Mouse (Mus musculus) E14TG2a.4 (cell line): ENCODE data around the gene St6gal2.

Experiments
- H3K27me3 ChIP-seq: 2 replicates; pipeline ENCODE4 v1.6.1; 2014; ENCODE audit warnings: low read length, control low read depth; ENCODE audit not compliant: insufficient read depth
- H3K36me3 ChIP-seq: 2 replicates; pipeline ENCODE4 v1.6.1; 2014; ENCODE audit warnings: low read length, control low read depth; ENCODE audit not compliant: insufficient read depth
- H3K4me1 ChIP-seq: replicated peaks from 2 replicates; pipeline ENCODE4 v1.6.1; 2014; ENCODE audit warnings: low read depth, low read length, control low read depth
- H3K4me3 ChIP-seq: replicated peaks from 2 replicates; pipeline ENCODE4 v1.5.1; 2014; ENCODE audit warnings: mild to moderate bottlenecking, low read length
- H3K9me3 ChIP-seq: 2 replicates; pipeline ENCODE4 v1.6.1; 2014; ENCODE audit warnings: low read length, control low read depth
- CTCF ChIP-seq: conservative IDR thresholded peaks from 2 replicates; pipeline ENCODE4 v1.5.1; 2014; ENCODE audit warnings: low read length
- NANOG ChIP-seq: IDR thresholded peaks from 2 replicates; pipeline ENCODE4 v1.6.1; 2014; ENCODE audit warnings: borderline replicate concordance, low read length, mixed read lengths
- POU5F1 ChIP-seq: IDR thresholded peaks from 2 replicates; pipeline ENCODE4 v1.6.1; 2014; ENCODE audit warnings: low read length, borderline replicate concordance

Gene St6gal2

DNA sequence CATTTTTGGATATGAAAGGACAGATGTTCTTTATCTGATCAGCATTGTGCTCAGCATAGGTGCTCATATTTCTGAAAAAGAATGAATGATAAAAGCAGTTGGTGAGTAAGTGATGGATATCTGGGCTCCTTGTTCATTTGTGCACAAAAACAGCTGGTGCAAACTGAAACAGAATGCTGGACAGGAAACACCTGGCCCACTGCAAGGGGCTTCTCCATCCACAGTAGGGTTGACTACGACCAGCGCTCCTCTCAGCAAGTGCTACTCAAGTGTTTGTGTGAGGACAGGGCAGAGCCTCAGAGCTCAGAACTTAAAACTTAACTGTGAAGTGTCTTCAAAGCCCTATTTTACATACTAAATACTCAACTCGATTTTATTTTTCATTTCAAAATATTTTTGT is 22.4 kb downstream of the St6gal2 start:
- H3K4me1 ChIP-seq: no peaks in the 10 kb centered on the region
- no peaks in the 10 kb centered on the region for H3K36me3 ChIP-seq
- H3K9me3 ChIP-seq: no peaks in the 10 kb centered on the region
- H3K4me3 ChIP-seq: no peak overlapping the region
- TF ChIP-seq CTCF: no peak
- no peak for TF ChIP-seq NANOG
- TF ChIP-seq POU5F1: no peak
- no peaks in the 10 kb centered on the region for H3K27me3 ChIP-seq

DNA sequence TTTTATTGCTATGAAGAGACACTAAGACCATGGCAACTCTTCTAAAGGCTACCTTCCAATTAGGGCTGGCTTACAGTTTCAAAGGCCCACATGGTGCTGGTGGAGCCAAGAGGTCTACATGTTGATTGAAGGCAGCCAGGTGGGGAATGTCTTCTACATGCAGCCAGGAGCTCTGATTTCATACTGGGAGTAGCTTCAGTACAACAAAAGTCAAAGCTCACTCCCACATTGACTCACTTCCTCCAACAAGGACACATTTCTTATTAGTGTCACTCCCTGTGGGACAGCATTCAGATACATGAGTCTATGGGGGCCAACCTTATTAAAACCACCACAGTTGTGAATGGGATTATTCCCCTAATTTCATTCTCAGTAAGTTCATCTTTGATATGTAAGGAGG is 23.8 kb downstream of the St6gal2 start:
- H3K36me3 ChIP-seq: no peaks in the 10 kb centered on the region
- H3K4me1 ChIP-seq: no peaks in the 10 kb centered on the region
- TF ChIP-seq CTCF (no peak), POU5F1 (no peak), NANOG (no peak)
- H3K4me3 ChIP-seq: no peak overlapping the region
- H3K27me3 ChIP-seq: no peaks in the 10 kb centered on the region
- H3K9me3 ChIP-seq: no peaks in the 10 kb centered on the region

DNA sequence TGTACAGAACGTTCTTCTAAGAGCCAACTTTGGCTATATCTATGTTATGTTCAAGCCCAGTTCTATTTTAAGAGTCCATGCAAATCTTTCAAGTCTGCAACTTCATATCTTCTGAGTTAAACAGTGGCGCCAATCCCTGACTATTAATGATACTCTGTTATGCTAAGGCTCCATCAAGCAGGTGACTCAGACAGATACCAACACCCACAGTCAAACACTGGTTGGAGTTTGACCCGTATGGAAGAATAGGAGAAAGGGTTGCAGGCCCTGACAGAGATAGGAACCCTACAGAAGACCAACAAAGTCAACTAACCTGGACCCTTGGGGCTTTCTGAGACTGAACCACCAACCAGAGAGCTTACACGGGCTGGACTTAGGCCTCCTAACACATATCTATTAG is 30.8 kb downstream of the St6gal2 start:
- no peak overlapping the region for H3K4me3 ChIP-seq
- no peaks in the 10 kb centered on the region for H3K4me1 ChIP-seq
- no peaks in the 10 kb centered on the region; the same call in 1 of the 2 replicates for H3K9me3 ChIP-seq
- no peak for TF ChIP-seq NANOG
- no peak for TF ChIP-seq POU5F1
- no peak for TF ChIP-seq CTCF
- H3K36me3 ChIP-seq: no peaks in the 10 kb centered on the region
- H3K27me3 ChIP-seq: no peaks in the 10 kb centered on the region

DNA sequence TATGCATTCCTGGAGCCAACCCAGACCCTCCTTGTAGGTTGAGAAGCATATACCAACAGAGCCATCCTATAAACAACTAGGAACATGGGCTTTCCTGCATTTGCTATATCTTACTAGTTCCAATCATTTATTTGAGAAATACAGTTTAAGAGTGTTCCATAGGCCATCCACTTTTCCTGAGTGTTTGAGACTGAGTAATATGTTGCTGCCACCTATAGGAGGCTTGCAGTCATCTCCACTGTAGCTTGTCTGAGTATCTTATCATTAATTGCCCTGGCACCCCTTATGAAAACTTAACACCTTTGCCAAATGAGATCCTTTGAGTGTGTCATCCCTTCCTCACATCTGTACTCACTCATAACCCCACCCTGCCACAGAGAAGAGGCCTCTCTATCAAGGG is 32.2 kb downstream of the St6gal2 start:
- no peaks in the 10 kb centered on the region; the same call in 1 of the 2 replicates for H3K9me3 ChIP-seq
- peaks cover 7% of the 10 kb centered on the region for H3K4me1 ChIP-seq
- TF ChIP-seq POU5F1: no peak
- peak; percentile 35 for TF ChIP-seq CTCF
- H3K4me3 ChIP-seq: no peak overlapping the region
- no peaks in the 10 kb centered on the region for H3K36me3 ChIP-seq
- H3K27me3 ChIP-seq: peaks cover 13% of the 10 kb centered on the region

DNA sequence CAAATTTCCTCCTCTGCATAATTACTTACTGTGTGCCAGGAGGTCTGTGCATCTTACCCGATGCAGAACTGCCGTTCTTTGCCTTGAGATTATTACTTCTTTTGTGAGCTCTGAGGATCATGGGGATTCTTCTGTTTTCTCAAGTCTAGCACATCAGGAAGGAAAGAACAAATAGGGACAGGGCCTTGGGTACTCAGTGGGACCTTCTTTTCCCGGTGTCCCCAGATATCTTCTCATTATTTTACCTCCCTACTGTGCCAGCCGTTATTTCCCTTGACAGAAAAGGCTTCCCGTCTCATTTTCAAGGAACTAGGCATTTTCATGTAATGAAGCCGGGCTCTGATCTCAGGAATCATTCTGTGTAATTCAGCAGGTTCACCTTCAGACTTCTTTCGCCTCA is 34.2 kb downstream of the St6gal2 start:
- H3K27me3 ChIP-seq: peaks cover 24% of the 10 kb centered on the region
- no peaks in the 10 kb centered on the region; the same call in 1 of the 2 replicates for H3K9me3 ChIP-seq
- TF ChIP-seq POU5F1 (no peak), NANOG (no peak), CTCF (no peak)
- H3K4me1 ChIP-seq: peaks cover 8% of the 10 kb centered on the region
- no peaks in the 10 kb centered on the region for H3K36me3 ChIP-seq
- H3K4me3 ChIP-seq: no peak overlapping the region

DNA sequence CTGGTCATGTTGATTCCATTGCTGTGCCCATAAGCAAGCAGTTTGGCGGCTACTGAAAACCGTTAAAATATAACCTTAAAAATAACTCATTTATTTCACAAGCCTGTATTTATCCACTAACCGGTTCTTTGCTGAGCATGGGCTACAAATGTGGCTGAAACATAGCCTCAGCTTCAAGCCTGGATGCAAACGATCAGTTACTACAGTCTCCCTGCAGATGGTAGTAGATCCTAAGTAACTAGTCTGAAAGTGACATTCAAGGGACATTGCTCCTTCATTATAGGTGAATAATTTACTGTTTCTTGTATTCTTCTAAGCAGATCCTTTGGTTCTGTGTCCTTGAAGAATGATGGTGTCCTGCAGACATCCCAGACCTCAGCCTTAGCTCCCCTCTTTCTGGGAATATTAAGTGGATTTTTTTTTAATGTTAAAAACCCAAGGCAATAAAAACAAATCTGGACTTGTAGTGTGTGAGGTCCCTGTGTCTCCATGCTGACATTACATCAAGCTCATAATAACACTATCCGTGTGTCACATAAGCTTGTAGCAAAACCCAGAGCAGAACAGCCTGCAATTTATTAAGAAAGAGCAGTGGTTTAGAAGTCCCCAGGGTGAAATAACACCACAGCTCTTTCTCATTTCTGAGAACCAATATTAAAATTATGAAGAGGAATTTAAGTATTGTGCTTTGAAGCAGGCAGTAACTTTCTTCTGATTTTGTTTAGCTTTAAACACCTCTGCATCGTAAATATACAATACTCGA is 39.1 kb downstream of the St6gal2 start:
- Histone ChIP-seq H3K36me3 (no peaks in the 10 kb centered on the region), H3K4me1 (peaks cover 8% of the 10 kb centered on the region), H3K27me3 (peaks cover 24% of the 10 kb centered on the region), H3K4me3 (no peak overlapping the region), H3K9me3 (no peaks in the 10 kb centered on the region)
- TF ChIP-seq POU5F1: no peak
- no peak for TF ChIP-seq CTCF
- no peak for TF ChIP-seq NANOG

DNA sequence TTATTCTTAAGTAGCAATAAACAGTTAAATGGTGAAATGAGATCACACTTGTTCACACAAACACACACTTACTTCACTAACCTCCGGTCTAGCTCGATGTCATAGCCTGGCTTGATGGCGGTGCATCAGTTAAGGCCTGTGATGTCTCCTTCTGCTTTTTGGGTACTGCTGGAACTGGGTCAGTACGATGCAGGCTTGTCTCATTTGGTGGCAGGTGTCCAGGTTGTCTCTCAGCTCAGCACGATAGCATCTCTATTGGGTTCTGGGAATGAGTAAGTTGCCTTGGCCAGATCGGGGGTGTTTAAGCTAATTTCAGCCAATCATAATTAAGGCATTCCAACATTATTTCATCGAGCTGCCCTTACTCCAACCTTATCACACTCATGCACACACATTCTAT is 86.7 kb downstream of the St6gal2 start:
- Histone ChIP-seq H3K4me1 (no peaks in the 10 kb centered on the region), H3K36me3 (no peaks in the 10 kb centered on the region), H3K9me3 (no peaks in the 10 kb centered on the region), H3K4me3 (no peak overlapping the region), H3K27me3 (no peaks in the 10 kb centered on the region)
- TF ChIP-seq POU5F1 (no peak), CTCF (no peak), NANOG (no peak)

DNA sequence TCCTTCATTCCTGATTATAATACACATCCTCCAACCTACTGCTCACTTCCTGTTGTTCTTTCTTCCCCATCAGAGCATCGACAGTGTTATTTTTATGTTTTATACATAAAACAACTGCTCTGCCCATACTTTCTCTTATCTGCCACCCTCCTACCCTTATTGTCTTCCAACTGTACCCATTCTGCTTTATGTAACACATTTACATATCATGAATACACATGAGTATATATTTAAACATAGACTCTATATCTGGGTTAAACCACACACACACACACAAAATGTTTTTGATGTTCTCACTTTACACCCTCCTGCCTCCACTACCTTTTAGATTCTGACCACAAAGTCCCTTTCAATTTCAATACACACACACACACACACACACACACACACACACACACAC is 103.3 kb downstream of the St6gal2 start:
- no peak overlapping the region for H3K4me3 ChIP-seq
- no peaks in the 10 kb centered on the region for H3K9me3 ChIP-seq
- H3K27me3 ChIP-seq: no peaks in the 10 kb centered on the region
- no peaks in the 10 kb centered on the region for H3K36me3 ChIP-seq
- H3K4me1 ChIP-seq: no peaks in the 10 kb centered on the region
- TF ChIP-seq NANOG (no peak), POU5F1 (no peak), CTCF (no peak)

DNA sequence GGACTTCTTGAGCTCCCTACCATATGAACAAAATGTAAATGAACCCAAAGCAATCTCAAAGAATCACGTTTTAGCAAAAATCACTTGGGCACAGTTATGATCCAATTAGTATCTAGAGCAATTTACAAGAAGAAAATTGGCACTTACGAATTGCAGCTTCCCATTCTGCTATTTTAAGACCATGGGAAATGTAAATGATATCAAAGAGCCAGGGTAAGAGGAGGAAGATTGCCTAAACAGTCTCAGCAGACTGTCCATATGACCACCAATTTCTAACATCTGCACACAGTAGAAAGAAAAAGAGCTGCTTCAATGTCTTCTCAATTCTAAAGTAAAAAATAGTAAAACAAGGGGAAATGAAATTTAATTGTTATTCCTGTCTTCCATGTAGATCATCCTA is 116.6 kb downstream of the St6gal2 start:
- H3K4me1 ChIP-seq: no peaks in the 10 kb centered on the region
- TF ChIP-seq CTCF (no peak), POU5F1 (no peak), NANOG (no peak)
- H3K9me3 ChIP-seq: no peaks in the 10 kb centered on the region
- no peaks in the 10 kb centered on the region for H3K27me3 ChIP-seq
- H3K36me3 ChIP-seq: no peaks in the 10 kb centered on the region
- no peak overlapping the region for H3K4me3 ChIP-seq
